Mouse (Mus musculus): Measurements from ENCODE around the gene Tenm2.

DNA sequence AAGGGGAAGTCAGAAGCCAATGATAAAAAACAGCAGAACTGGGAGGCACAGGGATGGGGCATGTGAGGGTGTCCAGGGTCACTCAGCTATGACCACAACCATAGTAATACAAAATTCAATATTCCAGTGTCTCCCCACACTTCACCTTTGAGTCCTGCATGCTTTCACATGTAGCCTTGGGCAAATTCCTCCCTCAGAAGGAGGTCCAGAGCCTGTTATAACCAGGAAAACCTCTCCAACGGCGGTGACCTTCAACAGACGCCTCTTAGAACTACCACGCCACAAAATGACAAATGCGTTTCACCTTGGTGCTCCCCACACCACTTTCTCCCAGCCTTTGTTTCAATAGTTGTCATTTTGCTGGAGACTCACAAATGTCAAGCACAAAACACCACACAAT, 851.1 kb downstream of the Tenm2 start:
- TF ChIP-seq CTCF (IDR thresholded peaks at IDR 0.05; ENCODE audit: extremely low read depth, insufficient read length, insufficient replicate concordance, low read depth, low read length) (no peak), POLR2A (IDR thresholded peaks at IDR 0.05; ENCODE audit: low read depth, low read length) (no peak)

Measured in small intestine, adult 2 months (tissue).